Mouse (Mus musculus) kidney, embryonic 14.5 days (tissue): ENCODE results near the gene Ndufb8. TPM values are rescaled to one million over a fixed set of nuclear protein-coding genes. Genes with fewer than 3 reads are reported as not detected.

ENCODE experiments used
- ATAC-seq: fragments of 200-750 bp; cut with Nextera tagmentation; 2 replicates; pipeline ENCODE4 v1.8.0; 2017; ENCODE audit warnings: moderate number of reproducible peaks, mild to moderate bottlenecking, moderate TSS enrichment, moderate library complexity; ENCODE audit not compliant: low FRiP score, low TSS enrichment
- H3K27ac ChIP-seq: fragments of 300-500 bp; sonication (generic); 2 replicates; pipeline ENCODE4 v1.5.1; 2014; ENCODE audit warnings: low read depth, mild to moderate bottlenecking, low read length, moderate library complexity, mixed read lengths
- H3K27me3 ChIP-seq: fragments of 300-500 bp; sonication (generic); 2 replicates; pipeline ENCODE4 v1.6.1; 2014; ENCODE audit warnings: mild to moderate bottlenecking, low read length; ENCODE audit not compliant: control insufficient read depth, insufficient read depth
- H3K36me3 ChIP-seq: fragments of 300-500 bp; sonication (generic); 2 replicates; pipeline ENCODE4 v1.6.1; 2014; ENCODE audit warnings: low read length, mixed read lengths; ENCODE audit not compliant: control insufficient read depth, insufficient read depth
- H3K4me1 ChIP-seq: fragments of 300-500 bp; sonication (generic); 2 replicates; pipeline ENCODE4 v1.6.1; 2014; ENCODE audit warnings: low read length, mixed read lengths; ENCODE audit not compliant: control insufficient read depth, insufficient read depth
- H3K4me2 ChIP-seq: fragments of 300-500 bp; sonication (generic); replicated peaks from 2 replicates; pipeline ENCODE4 v1.6.1; 2014; ENCODE audit warnings: low read depth, mild to moderate bottlenecking, low read length
- H3K4me3 ChIP-seq: fragments of 300-500 bp; sonication (generic); 2 replicates; pipeline ENCODE4 v1.5.1; 2014; ENCODE audit warnings: mild to moderate bottlenecking, low read length
- H3K9ac ChIP-seq: fragments of 300-500 bp; sonication (generic); 2 replicates; pipeline ENCODE4 v1.6.1; 2014; ENCODE audit warnings: low read depth, mild to moderate bottlenecking, low read length, moderate library complexity
- H3K9me3 ChIP-seq: fragments of 300-500 bp; sonication (generic); 2 replicates; pipeline ENCODE4 v1.6.1; 2016; ENCODE audit warnings: low read length; ENCODE audit not compliant: control insufficient read depth
- WGBS: fragments of 180-500 bp; shearing (Covaris S2); extraction: QIAGEN DNeasy Blood & Tissue Kit; methylation state at CpG from one replicate; pipeline ENCODE4 v1.1.7; 2014; 5-methylcytosine and 5-hydroxymethylcytosine counted together
- polyA plus RNA-seq: library from polyadenylated mRNA; unstranded; fragments of >200 nt; fragmentation: Nextera tagmentation; extraction: Ambion mirVana; gene quantifications from 2 replicates; pipeline ENCODE4 v1.2.1, GENCODE M21; 2014

Ndufb8 gene
- polyA plus RNA-seq, 1 experiment from 2014 or later = 579 TPM

DNA sequence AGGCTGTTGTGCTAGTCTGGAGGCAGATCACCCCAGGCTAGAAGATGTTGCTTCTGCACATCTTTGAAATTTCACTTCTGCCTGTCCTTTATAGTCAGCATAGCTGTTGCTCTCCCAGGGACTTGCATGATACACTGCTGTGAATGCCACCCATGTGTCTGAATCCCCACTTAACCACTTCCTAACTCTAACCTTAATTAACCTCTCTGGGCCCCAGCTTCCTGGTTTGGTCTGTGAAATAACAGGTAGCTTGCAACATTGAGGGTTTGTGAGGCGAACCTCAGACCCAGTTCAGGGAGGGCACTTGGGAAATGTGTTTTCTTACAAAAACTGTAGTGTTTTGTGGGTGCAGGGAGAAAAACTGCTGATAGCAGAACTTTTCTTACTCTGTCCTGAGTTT is 22.8 kb upstream of the Ndufb8 start:
- 74% methylated on average over 1 of the region's 1 CpGs for WGBS
- Histone ChIP-seq H3K27me3 (no peaks in the 10 kb centered on the region), H3K27ac (no peak overlapping the region), H3K4me1 (no peaks in the 10 kb centered on the region), H3K9me3 (no peaks in the 10 kb centered on the region), H3K4me2 (no peak overlapping the region), H3K4me3 (no peak overlapping the region), H3K9ac (no peak overlapping the region), H3K36me3 (peaks cover 29% of the 10 kb centered on the region)
- no peak for ATAC-seq

DNA sequence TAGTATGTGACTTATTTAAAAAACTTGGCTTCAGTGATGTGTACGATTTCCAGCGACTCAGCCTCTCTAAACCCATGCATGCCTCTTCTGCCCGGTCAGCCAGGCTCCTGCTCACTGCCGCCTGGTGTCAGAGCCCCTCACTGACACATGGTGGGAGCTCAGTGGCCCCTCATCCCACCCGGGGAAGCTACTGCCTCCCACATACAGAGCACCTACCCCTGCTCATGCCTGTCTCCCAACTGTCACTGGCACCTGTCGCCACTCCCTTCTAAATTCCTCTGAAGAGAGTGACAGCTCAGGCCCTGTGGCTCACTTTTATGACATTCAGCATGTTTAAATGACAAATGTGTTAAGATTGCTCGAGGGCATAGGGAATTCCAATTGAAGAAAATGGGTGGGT is 21.0 kb upstream of the Ndufb8 start:
- Histone ChIP-seq H3K4me1 (no peaks in the 10 kb centered on the region), H3K9ac (no peak overlapping the region), H3K27ac (no peak overlapping the region), H3K4me3 (no peak overlapping the region), H3K36me3 (peaks cover 47% of the 10 kb centered on the region), H3K4me2 (no peak overlapping the region), H3K9me3 (no peaks in the 10 kb centered on the region), H3K27me3 (no peaks in the 10 kb centered on the region)
- no peak for ATAC-seq
- 69% methylated on average over 7 of the region's 7 CpGs for WGBS

DNA sequence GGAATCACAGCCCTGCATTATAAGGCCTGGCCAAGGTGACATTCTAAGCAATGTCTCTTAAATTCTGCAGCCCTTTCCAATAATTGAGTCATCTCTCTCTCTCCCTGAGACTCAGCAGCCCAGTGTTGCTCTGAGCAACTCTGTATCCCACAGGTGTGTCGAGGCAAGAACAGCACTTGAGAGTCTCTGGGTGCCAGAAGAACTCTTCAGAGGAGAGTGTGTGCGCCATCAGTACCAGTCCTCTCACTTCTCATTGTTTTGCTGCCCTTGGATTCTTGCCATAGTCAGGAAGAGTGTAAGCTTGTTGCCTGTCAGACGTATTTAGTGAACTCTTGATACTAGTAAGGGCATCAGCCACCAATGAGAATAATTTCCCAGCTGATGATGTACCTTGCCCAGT is 12.5 kb upstream of the Ndufb8 start:
- Histone ChIP-seq H3K9me3 (no peaks in the 10 kb centered on the region), H3K27ac (no peak overlapping the region), H3K36me3 (peaks cover 78% of the 10 kb centered on the region), H3K27me3 (no peaks in the 10 kb centered on the region), H3K4me2 (no peak overlapping the region), H3K4me3 (no peak overlapping the region), H3K4me1 (peaks cover 10% of the 10 kb centered on the region), H3K9ac (no peak overlapping the region)
- ATAC-seq = no peak
- WGBS = 92% methylated on average over 3 of the region's 3 CpGs

DNA sequence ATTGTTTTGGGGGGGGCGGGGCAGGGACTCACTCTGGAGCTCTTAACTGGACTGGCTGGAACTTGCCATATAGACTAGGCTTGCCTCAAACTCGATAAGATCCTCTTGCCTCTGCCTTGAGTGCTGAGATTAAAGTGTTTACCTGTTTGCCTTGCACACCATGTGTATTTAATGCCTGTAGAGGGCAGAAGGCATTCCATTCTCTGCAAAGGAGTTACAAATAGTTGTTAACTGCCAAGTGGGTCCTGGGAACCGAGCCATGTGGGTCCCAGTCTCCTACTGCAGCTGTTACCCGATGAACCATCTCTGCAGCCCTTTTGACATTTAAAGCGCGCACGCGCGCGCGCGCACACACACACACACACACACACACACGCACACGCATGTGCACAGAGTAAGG is 8.8 kb upstream of the Ndufb8 start:
- Histone ChIP-seq H3K4me3 (0 out of 2 replicates have a peak overlapping the region, but pooled peaks have one; percentile 89), H3K36me3 (peaks cover 40% of the 10 kb centered on the region), H3K9ac (no peak overlapping the region), H3K27me3 (no peaks in the 10 kb centered on the region), H3K9me3 (no peaks in the 10 kb centered on the region), H3K4me2 (peak overlapping the region; percentile 59; the same call in 1 of the 2 replicates), H3K4me1 (peaks cover 10% of the 10 kb centered on the region), H3K27ac (no peak overlapping the region)
- 94% methylated on average over 14 of the region's 14 CpGs for WGBS
- ATAC-seq = no peak

DNA sequence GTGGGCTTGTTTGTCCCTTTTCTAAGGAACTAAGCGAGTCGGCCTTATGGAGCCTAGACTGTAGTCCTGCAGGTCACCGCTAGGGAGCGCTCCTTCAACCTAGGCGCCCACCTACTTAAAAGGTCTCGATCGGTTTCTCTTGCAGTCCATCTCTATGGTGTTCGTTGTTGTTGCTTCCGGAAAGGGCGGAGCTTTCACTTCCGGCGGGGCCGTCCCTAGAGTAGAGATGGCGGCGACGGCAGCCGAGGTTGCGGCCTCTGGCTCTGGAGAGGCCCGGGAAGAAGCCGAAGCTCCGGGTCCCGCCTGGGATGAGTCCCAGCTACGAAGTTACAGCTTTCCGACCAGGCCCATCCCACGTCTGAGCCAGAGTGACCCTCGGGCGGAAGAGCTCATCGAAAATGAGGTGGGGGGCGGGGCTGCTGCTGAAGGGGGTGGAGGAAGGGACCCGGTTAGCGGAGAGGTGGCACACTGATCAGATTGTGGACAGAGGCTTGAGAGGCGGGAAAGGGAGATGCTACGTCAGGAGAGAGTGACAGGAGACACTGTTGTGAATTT is 7.5 kb upstream of the Ndufb8 start, which contains the start of gene Hif1an:
Gene Hif1an, plus strand, starts transcription at position 199 of the 555 bp plus-strand sequence.
- peaks cover 27% of the 10 kb centered on the region for H3K36me3 ChIP-seq
- peak; percentile 96 for ATAC-seq
- under 1% methylated on average over 33 of the region's 33 CpGs for WGBS

DNA sequence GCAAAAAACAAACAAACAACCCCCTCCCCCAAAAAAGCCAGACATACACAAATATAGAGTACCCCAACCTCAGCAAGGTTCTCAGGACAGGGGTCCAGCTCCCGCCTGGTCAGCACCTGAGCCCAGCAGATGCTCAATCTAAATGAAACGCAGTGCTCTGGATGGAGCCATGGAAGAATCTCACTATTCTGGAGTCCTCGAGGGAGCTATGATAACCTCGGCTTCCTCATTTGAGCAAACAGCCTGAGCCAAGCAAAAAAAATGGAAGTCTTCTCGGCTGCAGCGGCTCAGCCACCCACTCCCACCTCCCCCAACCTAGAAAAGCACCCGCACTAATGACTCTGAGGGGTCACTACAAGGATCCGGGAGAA is 765 bp downstream of the Ndufb8 start:
- Histone ChIP-seq H3K4me2 (peak overlapping the region; percentile 91), H3K27me3 (no peaks in the 10 kb centered on the region; the same call in 1 of the 2 replicates), H3K9me3 (no peaks in the 10 kb centered on the region), H3K27ac (no peak overlapping the region; the same call in 1 of the 2 replicates), H3K4me1 (peaks cover 13% of the 10 kb centered on the region), H3K36me3 (peaks cover 33% of the 10 kb centered on the region), H3K9ac (peak overlapping the region; percentile 74), H3K4me3 (peak overlapping the region; percentile 94)
- ATAC-seq = no peak; the same call in 1 of the 2 replicates
- 5% methylated on average over 8 of the region's 8 CpGs for WGBS

More for the DNA sequence above, 7.5 kb upstream of the Ndufb8 start, which contains the start of gene Hif1an:
- no peaks in the 10 kb centered on the region; the same call in 1 of the 2 replicates for H3K27me3 ChIP-seq
- H3K4me1 ChIP-seq = peaks cover 10% of the 10 kb centered on the region
- peak within 1 kb of the TSS; percentile 71; the same call in 1 of the 2 replicates for H3K27ac ChIP-seq
- H3K9me3 ChIP-seq = no peaks in the 10 kb centered on the region
- peak within 1 kb of the TSS; percentile 59 for H3K4me2 ChIP-seq
- peak within 1 kb of the TSS; percentile 76 for H3K9ac ChIP-seq
- H3K4me3 ChIP-seq = peak within 1 kb of the TSS; percentile 89

DNA sequence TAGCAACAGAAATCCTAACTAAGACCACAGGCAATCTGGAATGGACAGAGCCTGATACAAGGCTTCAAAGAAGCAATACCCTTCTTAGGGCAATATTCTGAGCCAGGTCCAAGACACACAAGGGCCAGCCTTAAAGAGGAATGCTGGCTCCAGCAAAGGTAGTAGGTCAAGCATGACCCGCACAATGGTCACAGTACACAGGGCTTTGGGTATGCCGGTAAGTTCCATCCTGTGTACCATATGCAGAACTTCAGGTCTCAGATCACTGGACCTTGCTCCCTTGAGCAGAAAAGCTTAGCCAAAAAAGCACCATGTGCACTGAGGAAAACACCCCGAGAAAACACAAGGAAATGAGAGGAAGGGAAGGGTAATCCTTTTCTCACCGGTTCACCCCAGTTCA is 2.0 kb downstream of the Ndufb8 start:
- no peak for ATAC-seq
- Histone ChIP-seq H3K27ac (no peak overlapping the region), H3K9me3 (no peaks in the 10 kb centered on the region), H3K4me2 (no peak overlapping the region), H3K9ac (no peak overlapping the region), H3K4me1 (peaks cover 13% of the 10 kb centered on the region), H3K27me3 (no peaks in the 10 kb centered on the region), H3K4me3 (no peak overlapping the region), H3K36me3 (peaks cover 44% of the 10 kb centered on the region)
- 83% methylated on average over 4 of the region's 4 CpGs for WGBS

DNA sequence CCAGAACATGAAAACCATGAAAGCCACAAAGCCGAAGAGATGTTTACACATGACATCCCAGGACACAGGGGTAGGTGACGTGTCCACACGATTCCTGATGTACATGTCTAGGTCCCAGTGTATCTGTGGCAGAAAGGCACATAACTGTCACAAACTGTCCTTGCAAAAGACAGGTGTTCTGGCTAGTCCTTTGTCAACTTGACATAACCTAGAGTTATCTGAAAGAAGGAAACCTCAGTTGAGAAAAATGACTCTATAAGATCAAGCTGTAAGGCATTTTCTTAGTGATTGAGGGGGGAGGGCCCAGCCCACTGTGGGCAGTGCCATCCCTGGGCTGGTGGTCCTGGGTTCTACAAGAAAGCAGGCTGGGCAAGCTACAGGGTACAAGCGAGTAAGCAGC is 2.5 kb downstream of the Ndufb8 start, which contains the start of gene Gm20538:
Gene Gm20538, minus strand, starts transcription at position 101 of the 400 bp plus-strand sequence.
- Histone ChIP-seq H3K4me1 (peaks cover 13% of the 10 kb centered on the region), H3K9me3 (no peaks in the 10 kb centered on the region), H3K4me3 (no peak within 1 kb of the TSS; the same call in 1 of the 2 replicates), H3K27ac (no peak within 1 kb of the TSS), H3K36me3 (peaks cover 45% of the 10 kb centered on the region), H3K4me2 (no peak within 1 kb of the TSS), H3K9ac (no peak within 1 kb of the TSS), H3K27me3 (no peaks in the 10 kb centered on the region)
- 96% methylated on average over 4 of the region's 4 CpGs for WGBS
- ATAC-seq = no peak

DNA sequence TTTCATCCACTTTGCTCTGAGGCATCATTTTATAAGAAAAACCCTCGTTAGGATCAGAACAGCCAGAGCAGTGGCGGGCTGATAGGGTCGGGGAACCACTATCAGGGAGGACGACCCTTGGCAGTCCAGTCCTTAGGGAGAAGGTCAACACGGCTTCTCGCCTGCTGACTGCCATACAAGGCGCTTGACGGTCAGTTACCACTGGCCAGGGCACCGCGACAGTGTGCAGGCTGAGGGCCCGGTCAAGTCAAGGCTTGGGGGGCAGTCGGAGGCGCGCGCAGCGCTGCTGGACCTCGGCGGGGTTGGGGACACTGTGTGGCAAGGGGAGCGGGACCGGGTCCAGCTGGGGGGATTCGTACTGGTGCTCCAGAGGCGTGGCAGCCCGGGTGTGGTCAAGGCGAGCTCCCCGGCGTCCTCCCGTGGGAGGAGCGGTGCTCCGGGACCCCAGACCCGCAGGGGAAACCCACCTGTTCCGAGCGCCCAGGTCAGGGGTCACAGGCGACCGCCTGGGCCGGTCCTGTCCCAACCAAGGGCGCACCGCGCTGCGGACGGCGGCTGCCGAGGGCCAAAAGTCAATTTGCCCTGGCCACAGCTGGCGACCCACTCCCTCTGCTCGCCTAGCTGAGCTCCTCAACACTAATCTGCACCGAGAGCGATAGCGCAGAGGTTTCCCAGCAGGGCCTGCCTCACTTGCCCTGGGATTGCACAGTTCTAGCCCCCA is 9.8 kb downstream of the Ndufb8 start, which contains the start of gene Sec31b:
Gene Sec31b, minus strand, starts transcription at position 544 of the 721 bp plus-strand sequence.
- H3K27ac ChIP-seq = no peak within 1 kb of the TSS
- H3K27me3 ChIP-seq = no peaks in the 10 kb centered on the region
- H3K9me3 ChIP-seq = peaks cover 6% of the 10 kb centered on the region; the same call in 1 of the 2 replicates
- H3K4me3 ChIP-seq = peak within 1 kb of the TSS; percentile 55
- H3K4me1 ChIP-seq = peaks cover 6% of the 10 kb centered on the region; the same call in 1 of the 2 replicates
- WGBS = under 1% methylated on average over 47 of the region's 47 CpGs
- peak; percentile 70 for ATAC-seq
- H3K4me2 ChIP-seq = peak within 1 kb of the TSS; percentile 90
- H3K9ac ChIP-seq = peak within 1 kb of the TSS; percentile 54
- peaks cover 22% of the 10 kb centered on the region for H3K36me3 ChIP-seq
